Mouse (Mus musculus): ENCODE data around the gene Gm10719.
"Not testable (repeated sequence)": the region's sequence is repeated elsewhere in the genome, so short reads cannot be mapped to it uniquely, and the experiment has no call there.

- TF ChIP-seq E2F4 (IDR thresholded peaks at IDR 0.05; ENCODE audit: insufficient read depth); POLR2A (IDR thresholded peaks at IDR 0.05; ENCODE audit: insufficient read length, low read depth); MYOD1 (IDR thresholded peaks at IDR 0.05; ENCODE audit: control insufficient read depth in 1 of 3, insufficient read length in 2 of 3, low read depth in 2 of 3); USF1 (IDR thresholded peaks at IDR 0.05; ENCODE audit: low read depth); POLR2AphosphoS2 (IDR thresholded peaks at IDR 0.05; ENCODE audit: insufficient read length, low read depth); TCF12 (IDR thresholded peaks at IDR 0.05; ENCODE audit: insufficient read depth, poor library complexity, severe bottlenecking); REST (IDR thresholded peaks at IDR 0.05; ENCODE audit: insufficient read depth, insufficient read length); CEBPB (IDR thresholded peaks at IDR 0.05; ENCODE audit: insufficient read depth, poor library complexity, severe bottlenecking); MAX (IDR thresholded peaks at IDR 0.05; ENCODE audit: low read depth); MYOG (IDR thresholded peaks at IDR 0.05; ENCODE audit: control insufficient read depth in 1 of 3, insufficient read depth in 1 of 3, insufficient read length in 2 of 3, low read depth in 2 of 3); TCF3 (IDR thresholded peaks at IDR 0.05; ENCODE audit: insufficient read length, low read depth): not testable (repeated sequence)
These were observed at the start of gene Gm10719 for GRCm38 (mm10) chr9:3017108-3017507.

Measured in myocyte (in vitro differentiated cells).